Mouse (Mus musculus) embryonic stem cell, embryonic (primary cell): ENCODE measurements around the gene 5330417C22Rik.

ENCODE experiments used
- CTCF ChIA-PET, 4 experiments: fragments of 300-600 bp in 2 of 4; fragments of 350-600 bp in 2 of 4; sonication (Branson Sonifier 250); formaldehyde crosslinking; loops; one replicate each; lab custom pipeline; 2022; ENCODE audit warnings: inconsistent platforms in 2 of 4; lab: Charles Lee
- POLR2A ChIA-PET, 4 experiments: fragments of 300-600 bp in 2 of 4; fragments of 350-600 bp in 2 of 4; sonication (Branson Sonifier 250); formaldehyde crosslinking; loops; one replicate each; lab custom pipeline; 2022; ENCODE audit warnings: antibody characterized with exemption in 4 of 4, inconsistent platforms in 1 of 4; lab: Charles Lee

5330417C22Rik gene

DNA sequence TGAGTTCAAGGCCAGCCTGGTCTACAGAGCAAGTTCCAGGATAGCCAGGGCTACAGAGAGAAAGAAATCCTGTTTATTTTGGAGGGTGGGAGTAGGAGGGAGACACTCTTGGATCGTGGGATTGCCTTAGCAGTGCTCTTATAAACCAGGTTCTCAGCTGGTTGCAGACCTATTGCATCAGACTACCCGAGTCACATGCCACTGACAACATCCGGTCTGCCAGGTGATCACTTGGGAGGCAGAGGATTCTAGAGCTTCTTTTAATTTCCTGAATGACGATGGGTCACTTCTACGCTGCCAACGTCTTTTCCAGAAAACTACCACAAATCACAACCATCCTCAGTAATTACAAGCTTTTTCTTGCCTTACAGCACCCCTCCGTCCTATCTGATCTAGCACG, 92.3 kb downstream of the 5330417C22Rik start:
- ChIA-PET POLR2A (interaction anchor here (0.5 to 3.5 kb wide), 141 partner anchors 8 to 583 kb away, joined by 3 to 98 read pairs (median 5); partner anchors contain the start of genes Tmem167b (in 4 of the 4), Atxn7l2 (in 3 of the 4), Celsr2 (in 3 of the 4) and Cyb561d1 (in 3 of the 4)), CTCF (interaction anchor here (0.5 to 1.8 kb wide), 17 partner anchors 10 to 298 kb away, joined by 3 to 11 read pairs (median 3); partner anchors contain the start of genes Gnai3 (in 1 of the 4) and Psrc1 (in 1 of the 4))

- CTCF ChIA-PET: no interaction called here
- POLR2A ChIA-PET: interaction anchor here in 3 of 4 experiments (1.0 to 5.6 kb wide), 6 partner anchors 8 to 209 kb away, joined by 3 to 59 read pairs (median 5); partner anchors contain the start of gene Sars (in 2 of the 3)
Measured at GRCm38 (mm10) chr3:108436380-108436714, 100.0 kb downstream of the 5330417C22Rik start.

- CTCF ChIA-PET: no interaction called here
- POLR2A ChIA-PET: interaction anchor here in 3 of 4 experiments (1.0 to 5.6 kb wide), 6 partner anchors 8 to 209 kb away, joined by 3 to 59 read pairs (median 5); partner anchors contain the start of gene Sars (in 2 of the 3)
Measured at GRCm38 (mm10) chr3:108435701-108436379, 100.5 kb downstream of the 5330417C22Rik start.

DNA sequence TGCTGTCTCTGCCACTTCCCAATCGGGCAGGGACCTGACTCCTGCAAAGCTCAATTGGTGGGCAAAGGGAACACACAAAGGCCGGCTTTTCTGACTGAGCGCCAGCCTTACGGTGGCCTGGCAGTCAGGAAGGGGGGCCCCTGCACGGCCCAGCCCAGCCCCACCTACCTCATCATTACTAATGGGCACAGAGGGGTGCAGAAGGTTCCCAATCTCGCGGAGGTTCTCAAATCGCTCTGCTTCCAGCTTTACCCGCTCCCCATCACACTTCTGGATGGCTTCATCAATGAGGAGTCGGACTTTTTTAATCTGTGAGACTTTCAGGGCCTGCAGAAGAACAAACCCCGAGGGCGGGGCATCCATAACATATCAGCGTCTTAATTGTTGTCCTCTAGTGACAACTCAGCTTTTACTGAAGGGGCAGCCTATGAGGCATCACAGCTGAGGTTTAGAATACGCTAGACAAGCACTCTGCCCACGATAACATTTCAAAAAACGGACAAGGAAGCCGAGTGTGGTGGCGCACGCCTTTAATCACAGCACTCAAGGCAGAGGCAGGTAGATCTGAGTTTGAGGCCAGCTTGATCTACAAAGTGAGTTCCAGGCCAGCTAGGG, 102.3 kb downstream of the 5330417C22Rik start:
- ChIA-PET CTCF (interaction anchor here in 3 of 4 experiments (1.0 to 1.8 kb wide), 8 partner anchors 11 to 269 kb away, joined by 3 to 10 read pairs (median 3); partner anchors contain the start of gene Sars (in 2 of the 3)), POLR2A (interaction anchor here (0.5 to 5.9 kb wide), 44 partner anchors 8 to 477 kb away, joined by 3 to 98 read pairs (median 4); partner anchors contain the start of genes Sars (in 3 of the 4), Atxn7l2 (in 2 of the 4), Psrc1 (in 2 of the 4) and Taf13 (in 2 of the 4))

DNA sequence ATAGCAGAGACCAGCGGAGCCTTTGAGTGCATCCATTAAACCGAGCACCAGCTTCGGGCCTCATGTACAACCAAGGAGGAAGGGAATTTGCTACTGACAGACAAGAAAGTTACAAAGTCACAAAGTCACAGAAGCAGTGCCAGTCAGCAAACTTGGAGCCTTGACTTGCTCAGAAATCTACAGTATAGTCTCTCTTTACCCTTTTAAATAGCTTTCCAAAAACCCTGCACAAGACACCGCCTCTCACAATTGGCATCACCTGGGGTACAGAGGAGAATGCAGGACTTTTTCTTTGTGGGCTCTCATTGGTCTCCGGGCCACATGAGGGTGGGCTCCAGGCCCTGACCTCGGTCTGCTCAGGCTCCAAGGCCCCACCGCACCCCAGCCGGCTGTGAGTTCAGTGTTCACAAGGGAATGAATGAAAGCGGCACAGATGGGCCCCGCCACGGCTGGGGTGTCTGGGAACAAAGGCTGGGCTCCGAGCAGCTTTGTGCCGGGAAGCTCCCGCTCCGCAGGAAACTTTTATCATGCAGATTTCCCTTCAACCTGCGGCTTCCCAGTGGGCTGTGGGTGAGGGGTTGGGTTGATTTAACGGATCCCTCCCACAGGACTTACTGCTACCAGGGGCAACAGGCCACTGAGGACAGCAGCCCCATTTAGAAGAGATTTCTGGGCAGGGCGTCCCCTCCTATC, 103.0 kb downstream of the 5330417C22Rik start:
- CTCF ChIA-PET: interaction anchor here (0.7 to 1.8 kb wide), 9 partner anchors 10 to 268 kb away, joined by 3 to 10 read pairs (median 3); partner anchors contain the start of gene Sars (in 2 of the 4)
- POLR2A ChIA-PET: interaction anchor here (0.5 to 5.9 kb wide), 43 partner anchors 9 to 478 kb away, joined by 3 to 98 read pairs (median 4); partner anchors contain the start of genes Sars (in 3 of the 4), Psrc1 (in 2 of the 4), Taf13 (in 2 of the 4) and Atxn7l2 (in 1 of the 4)

- POLR2A ChIA-PET: interaction anchor here in 3 of 4 experiments (0.5 to 5.9 kb wide), 18 partner anchors 8 to 289 kb away, joined by 3 to 98 read pairs (median 6); partner anchors contain the start of genes Sars (in 3 of the 3), Psrc1 (in 2 of the 3), Atxn7l2 (in 1 of the 3) and Celsr2 (in 1 of the 3)
- CTCF ChIA-PET: interaction anchor here in 2 of 4 experiments (1.3 to 1.8 kb wide), 2 partner anchors 12 to 268 kb away, joined by 3 to 10 read pairs; partner anchors contain the start of gene Sars (in 1 of the 2)
Measured at GRCm38 (mm10) chr3:108432542-108433187, 103.7 kb downstream of the 5330417C22Rik start.

- ChIA-PET CTCF (interaction anchor here in 1 of 4 experiments (0.6 kb wide), 1 partner anchor 112 kb away, joined by 3 read pairs; no protein-coding TSS in a partner anchor), POLR2A (interaction anchor here in 3 of 4 experiments (0.5 to 9.1 kb wide), 20 partner anchors 8 to 146 kb away, joined by 3 to 93 read pairs (median 8); partner anchors contain the start of genes Sars (in 3 of the 3), Celsr2 (in 2 of the 3), Psrc1 (in 2 of the 3) and Taf13 (in 1 of the 3))
Measured at GRCm38 (mm10) chr3:108425624-108426018, 110.7 kb downstream of the 5330417C22Rik start.

DNA sequence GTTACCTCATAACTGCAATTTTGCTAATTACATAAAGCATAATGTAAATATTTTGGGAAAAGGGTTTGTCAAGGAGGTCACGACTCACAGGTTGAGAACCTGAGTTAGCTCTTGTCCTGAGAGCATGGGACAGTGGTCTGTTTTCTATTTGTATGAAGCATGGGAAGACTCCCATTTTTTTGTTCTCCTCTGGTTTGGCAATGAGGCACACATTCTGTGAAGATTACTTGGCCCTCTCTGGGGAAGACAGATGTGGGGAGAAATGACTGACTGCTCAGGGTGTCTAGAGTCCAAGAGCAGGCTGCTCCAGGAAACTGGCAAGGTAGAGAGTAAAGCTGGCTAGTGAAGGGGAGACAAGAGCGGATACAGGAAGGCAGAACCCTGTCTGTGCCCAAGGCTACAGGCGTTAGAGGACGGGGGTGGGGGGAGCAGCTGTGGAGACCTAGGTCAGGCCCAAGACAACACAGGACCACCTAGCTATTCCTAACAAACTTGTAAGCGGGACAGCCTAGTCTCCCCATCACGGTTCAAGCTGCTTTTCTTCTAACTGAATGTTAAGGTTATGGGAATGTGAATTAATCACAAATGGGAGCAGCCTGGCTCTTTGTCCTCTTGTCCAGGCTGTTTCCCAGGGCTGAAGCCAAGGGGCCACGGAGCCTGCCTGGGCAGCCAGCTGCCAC, 111.3 kb downstream of the 5330417C22Rik start:
- CTCF ChIA-PET: no interaction called here

GRCm38 (mm10) chr3:108423844-108424801, 112.2 kb downstream of the 5330417C22Rik start:
- ChIA-PET POLR2A (interaction anchor here (0.6 to 9.1 kb wide), 49 partner anchors 8 to 540 kb away, joined by 3 to 93 read pairs (median 4); partner anchors contain the start of genes Celsr2 (in 4 of the 4), Sars (in 4 of the 4), Cyb561d1 (in 1 of the 4) and Psma5 (in 1 of the 4)), CTCF (interaction anchor here (0.6 to 1.0 kb wide), 8 partner anchors 8 to 471 kb away, joined by 3 read pairs; partner anchors contain the start of genes Celsr2 (in 1 of the 4), Sars (in 1 of the 4) and Wdr47 (in 1 of the 4))

More for the DNA sequence above, 111.3 kb downstream of the 5330417C22Rik start:
- POLR2A ChIA-PET: interaction anchor here (0.8 to 9.1 kb wide), 24 partner anchors 8 to 146 kb away, joined by 3 to 93 read pairs (median 4); partner anchors contain the start of genes Sars (in 4 of the 4), Celsr2 (in 3 of the 4), Psrc1 (in 1 of the 4) and Taf13 (in 1 of the 4)

GRCm38 (mm10) chr3:108423006-108423405, 113.3 kb downstream of the 5330417C22Rik start:
- ChIA-PET CTCF (interaction anchor here in 1 of 4 experiments (1.0 to 1.1 kb wide), 2 partner anchors 11 to 21 kb away, joined by 3 read pairs; no protein-coding TSS in a partner anchor), POLR2A (interaction anchor here (0.9 to 9.1 kb wide), 20 partner anchors 8 to 222 kb away, joined by 3 to 93 read pairs (median 6); partner anchors contain the start of genes Sars (in 3 of the 4), Celsr2 (in 1 of the 4), Cyb561d1 (in 1 of the 4) and Psma5 (in 1 of the 4))

GRCm38 (mm10) chr3:108415831-108416223, 120.5 kb downstream of the 5330417C22Rik start:
- POLR2A ChIA-PET: interaction anchor here (0.7 to 3.4 kb wide), 17 partner anchors 8 to 371 kb away, joined by 3 to 24 read pairs (median 4); partner anchors contain the start of genes Sars (in 2 of the 4), Gstm4 (in 1 of the 4), Mybphl (in 1 of the 4) and Psma5 (in 1 of the 4)
- CTCF ChIA-PET: interaction anchor here in 2 of 4 experiments (0.5 to 1.8 kb wide), 5 partner anchors 8 to 251 kb away, joined by 3 to 8 read pairs (median 3); partner anchors contain the start of gene Tmem167b (in 1 of the 2)

DNA sequence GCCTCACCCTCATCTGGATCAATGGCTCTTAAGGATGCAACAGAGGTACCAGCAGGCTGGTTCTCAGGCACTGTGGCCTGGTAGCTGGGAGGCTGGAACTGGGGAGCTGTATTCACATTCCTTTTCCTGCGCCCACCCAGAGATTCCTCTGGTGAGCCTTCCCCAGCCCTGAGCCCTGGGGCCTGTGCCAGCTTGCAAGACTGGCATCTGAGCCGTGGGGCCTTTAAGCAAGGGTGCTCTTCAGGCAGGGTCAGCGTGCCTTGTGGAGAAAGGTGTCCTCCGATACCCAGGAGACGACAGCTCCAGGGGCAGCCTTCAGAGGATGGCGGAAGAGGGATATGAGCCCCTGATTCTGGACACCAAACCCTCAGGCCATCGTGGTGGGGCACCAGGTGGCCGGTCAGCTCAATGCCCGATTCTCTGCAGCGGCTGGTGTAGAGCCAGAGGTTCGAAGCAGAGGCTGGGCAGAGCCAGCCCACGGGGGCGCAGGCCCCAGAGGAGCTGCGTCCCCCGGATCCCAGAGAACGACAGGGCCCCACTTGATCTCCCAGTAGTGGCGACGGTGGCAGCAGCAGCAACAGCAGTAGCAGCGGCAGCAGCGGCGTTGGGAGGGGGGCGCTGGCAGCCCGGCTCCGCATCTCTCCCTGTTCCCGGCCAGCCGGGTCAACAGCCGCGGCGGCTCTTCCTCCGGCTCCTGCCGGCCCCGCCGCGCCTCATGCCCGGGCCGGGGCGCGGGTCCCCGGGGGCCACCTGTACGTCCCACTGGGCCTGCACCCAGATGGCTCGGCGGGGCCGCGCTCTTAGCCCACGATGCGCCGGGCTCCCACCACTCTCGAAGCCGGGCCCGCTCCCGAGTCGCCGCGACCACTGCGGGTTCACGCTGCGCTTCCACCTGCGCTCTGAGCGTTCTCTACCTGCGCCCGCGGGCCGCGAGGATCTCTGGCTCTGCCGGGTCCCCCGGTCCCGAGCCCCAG, 121.2 kb downstream of the 5330417C22Rik start, which contains the start of gene Celsr2:
Gene Celsr2 (minus strand): TSS at position 696 of the 974 bp plus-strand sequence.
- CTCF ChIA-PET: interaction anchor here in 2 of 4 experiments (0.5 to 1.8 kb wide), 6 partner anchors 8 to 250 kb away, joined by 3 to 8 read pairs (median 4); partner anchors contain the start of gene Tmem167b (in 1 of the 2)
- POLR2A ChIA-PET: interaction anchor here (0.7 to 3.4 kb wide), 18 partner anchors 9 to 370 kb away, joined by 3 to 24 read pairs (median 4); partner anchors contain the start of genes Sars (in 2 of the 4), Gstm4 (in 1 of the 4), Mybphl (in 1 of the 4) and Psma5 (in 1 of the 4)
